Mouse (Mus musculus) mesoderm, embryonic 11.5 days (tissue): ENCODE measurements around the gene Galns.
"Not testable (repeated sequence)": the region's sequence is repeated elsewhere in the genome, so short reads cannot be mapped to it uniquely, and the experiment has no call there.

Experiments
- DNase-seq: peaks from one replicate; pipeline ENCODE4 v3.0.0-alpha.2; 2012; ENCODE audit warnings: low read depth, low spot score

Gene Galns

GRCm38 (mm10) chr8:122635878-122636802, 24.9 kb upstream of the Galns start:
- DNase-seq: no peak

- no peak for DNase-seq
Observed at GRCm38 (mm10) chr8:122633205-122633604, 21.9 kb upstream of the Galns start.

- DNase-seq: not testable (repeated sequence)
Observed at GRCm38 (mm10) chr8:122632134-122632533, 20.9 kb upstream of the Galns start.

- DNase-seq: no peak
Observed at GRCm38 (mm10) chr8:122630696-122631095, 19.4 kb upstream of the Galns start.

GRCm38 (mm10) chr8:122629388-122629787, 18.1 kb upstream of the Galns start:
- DNase-seq: no peak

- DNase-seq: no peak
Observed at GRCm38 (mm10) chr8:122626896-122627295, 15.6 kb upstream of the Galns start.

GRCm38 (mm10) chr8:122625811-122626210, 14.5 kb upstream of the Galns start:
- DNase-seq: no peak

- no peak for DNase-seq
Observed at GRCm38 (mm10) chr8:122624653-122625052, 13.4 kb upstream of the Galns start.

GRCm38 (mm10) chr8:122623844-122624642, 12.8 kb upstream of the Galns start:
- no peak for DNase-seq

GRCm38 (mm10) chr8:122622727-122623126, 11.5 kb upstream of the Galns start, which contains the start of gene Pabpn1l:
TSS of gene Pabpn1l (minus strand) at chr8:122622739.
- no peak for DNase-seq

GRCm38 (mm10) chr8:122620446-122620845, 9.2 kb upstream of the Galns start:
- no peak for DNase-seq

- no peak for DNase-seq
Observed at GRCm38 (mm10) chr8:122618660-122619378, 7.6 kb upstream of the Galns start.

GRCm38 (mm10) chr8:122617947-122618546, 6.8 kb upstream of the Galns start:
- DNase-seq: peak; percentile 86

- no peak for DNase-seq
Observed at GRCm38 (mm10) chr8:122616181-122616905, 5.1 kb upstream of the Galns start.

- no peak for DNase-seq
Observed at GRCm38 (mm10) chr8:122610612-122611277, 518 bp downstream of the Galns start.

GRCm38 (mm10) chr8:122610209-122610608, 1.1 kb downstream of the Galns start:
- no peak for DNase-seq

- DNase-seq: no peak
Observed at GRCm38 (mm10) chr8:122606810-122607209, 4.5 kb downstream of the Galns start.

- no peak for DNase-seq
Observed at GRCm38 (mm10) chr8:122605367-122605766, 5.9 kb downstream of the Galns start.

- DNase-seq: no peak
Observed at GRCm38 (mm10) chr8:122604640-122605039, 6.6 kb downstream of the Galns start.

GRCm38 (mm10) chr8:122600666-122601065, 10.6 kb downstream of the Galns start:
- no peak for DNase-seq
